Mouse (Mus musculus) hindbrain, embryonic 11.5 days (tissue): ENCODE data around the gene Zfp358. TPM values are rescaled to one million over a fixed set of nuclear protein-coding genes. Genes with fewer than 3 reads are reported as not detected.

Experiments used
- ATAC-seq: fragments of 200-750 bp; cut with Nextera tagmentation; 2 replicates; pipeline ENCODE4 v1.8.0; 2017; ENCODE audit warnings: mild to moderate bottlenecking, moderate TSS enrichment, moderate library complexity; ENCODE audit not compliant: low FRiP score
- DNase-seq: peaks from one replicate; pipeline ENCODE4 v3.0.0-alpha.2; 2015; ENCODE audit warnings: low spot score
- H3K27ac ChIP-seq: fragments of 300-500 bp; sonication (generic); 2 replicates; pipeline ENCODE4 v1.5.1; 2014; ENCODE audit warnings: mild to moderate bottlenecking, low read depth, low read length
- H3K27me3 ChIP-seq: fragments of 300-500 bp; sonication (generic); 2 replicates; pipeline ENCODE4 v1.6.1; 2014; ENCODE audit warnings: mild to moderate bottlenecking, low read length, moderate library complexity, mixed read lengths; ENCODE audit not compliant: control insufficient read depth, insufficient read depth
- H3K36me3 ChIP-seq: fragments of 300-500 bp; sonication (generic); 2 replicates; pipeline ENCODE4 v1.6.1; 2014; ENCODE audit warnings: mild to moderate bottlenecking, low read length, moderate library complexity, mixed read lengths; ENCODE audit not compliant: control insufficient read depth, insufficient read depth
- H3K4me1 ChIP-seq: fragments of 300-500 bp; sonication (generic); replicated peaks from 2 replicates; pipeline ENCODE4 v1.6.1; 2014; ENCODE audit warnings: low read length, mixed read lengths; ENCODE audit not compliant: control insufficient read depth, insufficient read depth
- H3K4me2 ChIP-seq: fragments of 300-500 bp; sonication (generic); replicated peaks from 2 replicates; pipeline ENCODE4 v1.6.1; 2014; ENCODE audit warnings: mild to moderate bottlenecking, low read depth, low read length
- H3K4me3 ChIP-seq: fragments of 300-500 bp; sonication (generic); 2 replicates; pipeline ENCODE4 v1.5.1; 2014; ENCODE audit warnings: low read depth, low read length
- H3K9ac ChIP-seq: fragments of 300-500 bp; sonication (generic); 2 replicates; pipeline ENCODE4 v1.6.1; 2014; ENCODE audit warnings: low read depth, low read length
- H3K9me3 ChIP-seq: fragments of 300-500 bp; sonication (generic); 2 replicates; pipeline ENCODE4 v1.6.1; 2016; ENCODE audit warnings: low read length; ENCODE audit not compliant: control insufficient read depth
- WGBS: fragments of 180-500 bp; shearing (Covaris S2); extraction: QIAGEN DNeasy Blood & Tissue Kit; methylation state at CpG from one replicate; pipeline ENCODE4 v1.1.7; 2014; 5-methylcytosine and 5-hydroxymethylcytosine counted together
- polyA plus RNA-seq: library from polyadenylated mRNA; unstranded; fragments of >200 nt; fragmentation: Nextera tagmentation; extraction: Ambion mirVana; gene quantifications from 2 replicates; pipeline ENCODE4 v1.2.1, GENCODE M21; 2014

The Zfp358 gene
- polyA plus RNA-seq, 1 experiment from 2014 or later, result 39.3 TPM

- WGBS, result under 1% methylated on average over 25 of the region's 25 CpGs
- no peaks in the 10 kb centered on the region for H3K9me3 ChIP-seq
- 0 out of 2 replicates have a peak, but pooled peaks cover 3% of the 10 kb centered on the region for H3K36me3 ChIP-seq
- peak within 1 kb of the TSS; percentile 48 for H3K9ac ChIP-seq
- DNase-seq (peak; percentile 88), ATAC-seq (peak; percentile 73)
- H3K4me1 ChIP-seq, result 0 out of 2 replicates have a peak, but pooled peaks cover 2% of the 10 kb centered on the region
- H3K27me3 ChIP-seq, result no peaks in the 10 kb centered on the region
- peak within 1 kb of the TSS; percentile 49 for H3K4me3 ChIP-seq
- H3K27ac ChIP-seq, result peak within 1 kb of the TSS; percentile 19; the same call in 1 of the 2 replicates
- H3K4me2 ChIP-seq, result peak within 1 kb of the TSS; percentile 84
These were observed 22.3 kb downstream of the Zfp358 start, which contains the start of gene Pnpla6 for GRCm38 (mm10) chr8:3515260-3515671. TSS of gene Pnpla6 (plus strand) at chr8:3515384.

- Histone ChIP-seq H3K4me2 (peak overlapping the region; percentile 84), H3K27me3 (no peaks in the 10 kb centered on the region), H3K4me3 (peak overlapping the region; percentile 49), H3K9me3 (no peaks in the 10 kb centered on the region), H3K27ac (peak overlapping the region; percentile 10; the same call in 1 of the 2 replicates), H3K9ac (peak overlapping the region; percentile 48), H3K4me1 (0 out of 2 replicates have a peak, but pooled peaks cover 2% of the 10 kb centered on the region), H3K36me3 (0 out of 2 replicates have a peak, but pooled peaks cover 3% of the 10 kb centered on the region)
- DNase-seq (peak; percentile 61), ATAC-seq (peak; percentile 16; the same call in 1 of the 2 replicates)
- WGBS, result under 1% methylated on average over 25 of the region's 25 CpGs
These were observed 23.0 kb downstream of the Zfp358 start for GRCm38 (mm10) chr8:3515771-3516417.

GRCm38 (mm10) chr8:3516450-3517116, 23.6 kb downstream of the Zfp358 start:
- ATAC-seq (peak; percentile 90), DNase-seq (peak; percentile 93)
- H3K27ac ChIP-seq, result no peak overlapping the region
- no peaks in the 10 kb centered on the region for H3K9me3 ChIP-seq
- 0 out of 2 replicates have a peak, but pooled peaks cover 2% of the 10 kb centered on the region for H3K4me1 ChIP-seq
- H3K9ac ChIP-seq, result peak overlapping the region; percentile 48
- WGBS, result 1% methylated on average over 36 of the region's 36 CpGs
- 0 out of 2 replicates have a peak, but pooled peaks cover 3% of the 10 kb centered on the region for H3K36me3 ChIP-seq
- peak overlapping the region; percentile 84 for H3K4me2 ChIP-seq
- H3K4me3 ChIP-seq, result peak overlapping the region; percentile 49
- no peaks in the 10 kb centered on the region for H3K27me3 ChIP-seq

DNA sequence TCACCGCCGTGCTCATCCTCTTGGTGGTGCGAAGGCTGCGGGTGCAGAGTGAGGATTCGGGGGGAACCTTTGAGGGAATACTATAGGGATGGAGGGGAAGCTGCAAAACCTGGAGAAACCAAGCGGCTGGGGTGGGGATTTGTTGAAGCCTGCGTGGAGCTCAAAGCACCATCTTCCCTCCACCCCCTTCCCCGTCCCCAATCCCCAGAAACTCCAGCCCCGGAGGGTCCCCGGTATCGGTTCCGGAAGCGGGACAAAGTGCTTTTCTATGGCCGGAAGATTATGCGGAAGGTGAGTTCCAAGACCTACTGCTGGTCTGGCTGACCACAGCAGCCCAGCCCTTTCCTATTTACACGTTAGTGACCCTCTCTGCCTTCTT, 24.2 kb downstream of the Zfp358 start:
- no peak for DNase-seq
- 0 out of 2 replicates have a peak, but pooled peaks have one; percentile 0 for ATAC-seq
- 0 out of 2 replicates have a peak, but pooled peaks cover 2% of the 10 kb centered on the region for H3K4me1 ChIP-seq
- peak overlapping the region; percentile 49 for H3K4me3 ChIP-seq
- 0 out of 2 replicates have a peak, but pooled peaks cover 1% of the 10 kb centered on the region for H3K36me3 ChIP-seq
- H3K27ac ChIP-seq, result no peak overlapping the region
- WGBS, result 8% methylated on average over 16 of the region's 16 CpGs
- no peaks in the 10 kb centered on the region for H3K27me3 ChIP-seq
- peak overlapping the region; percentile 84 for H3K4me2 ChIP-seq
- H3K9ac ChIP-seq, result peak overlapping the region; percentile 48; the same call in 1 of the 2 replicates
- H3K9me3 ChIP-seq, result no peaks in the 10 kb centered on the region

DNA sequence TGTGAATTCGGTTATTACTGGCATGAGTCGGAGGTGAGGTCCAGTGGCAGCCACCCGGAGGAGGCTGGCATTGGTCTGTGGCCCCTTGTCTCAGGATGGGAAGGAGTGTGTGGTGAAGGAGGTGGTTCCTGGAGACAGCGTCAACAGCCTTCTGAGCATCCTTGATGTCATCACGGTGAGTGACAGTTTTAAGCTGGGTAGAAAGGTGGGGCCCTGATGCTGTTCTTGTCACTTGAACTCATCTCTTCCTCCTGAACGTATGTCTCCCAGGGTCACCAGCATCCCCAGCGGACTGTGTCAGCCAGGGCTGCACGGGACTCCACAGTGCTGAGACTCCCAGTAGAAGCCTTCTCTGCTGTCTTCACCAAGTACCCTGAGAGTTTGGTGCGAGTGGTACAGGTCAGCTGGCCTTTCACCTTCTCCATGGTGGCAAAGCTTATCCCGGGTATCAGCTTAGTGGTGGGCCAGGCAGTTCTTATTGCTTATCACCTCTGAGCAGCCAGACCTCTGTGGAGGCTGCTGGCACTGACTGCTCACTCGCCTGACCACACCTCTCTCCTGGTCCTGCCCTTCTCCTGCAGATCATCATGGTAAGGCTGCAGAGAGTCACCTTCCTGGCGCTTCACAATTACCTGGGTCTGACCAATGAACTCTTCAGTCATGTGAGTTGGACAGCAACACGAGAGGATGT, 29.2 kb downstream of the Zfp358 start:
- H3K36me3 ChIP-seq, result peaks cover 5% of the 10 kb centered on the region; the same call in 1 of the 2 replicates
- no peaks in the 10 kb centered on the region for H3K27me3 ChIP-seq
- no peaks in the 10 kb centered on the region for H3K9me3 ChIP-seq
- no peak overlapping the region for H3K4me2 ChIP-seq
- no peaks in the 10 kb centered on the region for H3K4me1 ChIP-seq
- no peak overlapping the region for H3K9ac ChIP-seq
- no peak for ATAC-seq
- no peak overlapping the region for H3K27ac ChIP-seq
- 91% methylated on average over 13 of the region's 13 CpGs for WGBS
- no peak overlapping the region for H3K4me3 ChIP-seq
- no peak for DNase-seq

DNA sequence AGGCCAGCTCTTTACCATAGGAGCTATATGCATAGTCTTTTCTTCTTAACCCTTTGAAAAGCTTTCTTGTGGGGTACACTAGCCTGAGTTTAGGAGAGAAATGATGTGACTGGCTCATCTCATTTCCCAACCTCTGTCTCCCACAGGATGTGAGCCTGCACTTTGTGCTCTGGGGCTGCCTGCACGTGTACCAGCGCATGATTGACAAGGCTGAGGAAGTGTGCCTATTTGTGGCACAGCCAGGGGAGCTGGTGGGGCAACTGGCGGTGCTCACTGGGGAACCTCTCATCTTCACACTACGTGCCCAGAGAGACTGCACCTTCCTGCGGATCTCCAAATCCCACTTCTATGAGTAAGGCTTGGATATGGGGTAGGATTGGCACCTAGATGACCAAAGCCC, 37.9 kb downstream of the Zfp358 start:
- 85% methylated on average over 5 of the region's 5 CpGs for WGBS

DNA sequence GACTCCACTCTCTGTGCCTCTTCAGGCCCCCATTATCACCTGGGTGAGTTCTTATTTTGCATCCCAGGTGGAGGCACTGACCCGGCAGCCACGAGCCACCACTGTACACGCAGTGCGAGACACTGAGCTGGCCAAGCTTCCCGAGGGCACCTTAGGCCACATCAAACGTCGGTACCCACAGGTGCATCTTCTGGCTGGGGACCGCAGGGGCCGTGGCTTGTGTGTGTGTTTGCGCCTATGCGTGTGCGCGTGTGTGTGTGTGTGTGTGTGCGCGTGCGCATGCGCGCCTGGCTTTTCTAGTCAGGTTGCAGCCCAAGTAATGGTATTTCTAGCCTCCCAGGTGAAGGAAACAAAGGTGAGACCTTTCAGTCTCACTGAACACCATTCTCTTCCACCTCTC, 39.0 kb downstream of the Zfp358 start:
- H3K4me1 ChIP-seq, result no peaks in the 10 kb centered on the region
- no peak overlapping the region for H3K9ac ChIP-seq
- H3K27me3 ChIP-seq, result no peaks in the 10 kb centered on the region
- no peak overlapping the region for H3K27ac ChIP-seq
- H3K4me2 ChIP-seq, result no peak overlapping the region
- no peaks in the 10 kb centered on the region; the same call in 1 of the 2 replicates for H3K36me3 ChIP-seq
- no peaks in the 10 kb centered on the region for H3K9me3 ChIP-seq
- ATAC-seq (no peak), DNase-seq (no peak)
- WGBS, result 98% methylated on average over 18 of the region's 18 CpGs
- H3K4me3 ChIP-seq, result no peak overlapping the region

More for the DNA sequence above, 37.9 kb downstream of the Zfp358 start:
- no peak for DNase-seq
- no peak overlapping the region for H3K27ac ChIP-seq
- ATAC-seq, result no peak
- no peaks in the 10 kb centered on the region for H3K4me1 ChIP-seq
- H3K4me3 ChIP-seq, result no peak overlapping the region
- no peak overlapping the region for H3K9ac ChIP-seq
- H3K27me3 ChIP-seq, result no peaks in the 10 kb centered on the region
- peaks cover 2% of the 10 kb centered on the region; the same call in 1 of the 2 replicates for H3K36me3 ChIP-seq
- no peak overlapping the region for H3K4me2 ChIP-seq
- H3K9me3 ChIP-seq, result no peaks in the 10 kb centered on the region

DNA sequence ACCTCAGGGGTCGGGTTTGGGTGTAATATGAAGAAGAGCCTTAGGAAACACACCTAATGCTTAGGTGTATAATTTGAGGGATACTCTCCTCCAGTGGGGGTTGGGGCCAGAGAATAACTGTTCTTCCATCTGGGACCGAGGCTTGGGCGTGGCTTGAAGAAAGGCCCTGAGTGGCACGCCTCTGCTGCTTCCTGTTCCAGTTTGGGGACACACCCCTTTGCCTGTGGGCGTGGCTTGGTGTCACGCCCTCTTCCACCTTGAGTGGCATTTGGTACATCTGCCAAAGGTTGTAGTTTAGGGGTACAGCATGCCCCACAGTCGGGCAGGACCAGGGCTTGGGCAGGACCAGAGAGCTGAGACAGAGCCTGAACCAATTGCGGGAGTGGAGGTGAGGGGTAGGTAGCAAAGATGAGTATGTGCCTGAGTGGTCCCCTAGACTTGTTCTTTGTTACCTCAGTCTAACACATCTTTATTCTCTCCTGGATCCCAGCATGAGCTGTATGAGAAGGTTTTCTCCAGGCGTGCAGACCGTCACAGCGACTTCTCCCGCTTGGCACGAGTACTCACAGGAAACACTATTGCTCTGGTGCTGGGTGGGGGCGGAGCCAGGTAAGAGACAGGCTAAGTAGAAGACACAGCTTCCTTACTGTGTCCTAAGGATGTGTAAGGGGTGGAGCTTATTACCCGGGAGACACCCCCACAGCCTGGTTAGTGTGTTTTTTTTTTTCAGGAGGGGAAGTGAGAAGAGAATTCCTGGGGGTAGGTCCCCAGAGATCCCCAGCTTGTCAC, 43.3 kb downstream of the Zfp358 start:
- no peaks in the 10 kb centered on the region for H3K9me3 ChIP-seq
- WGBS, result 67% methylated on average over 15 of the region's 15 CpGs
- DNase-seq, result no peak
- no peak overlapping the region for H3K9ac ChIP-seq
- no peaks in the 10 kb centered on the region for H3K4me1 ChIP-seq
- no peaks in the 10 kb centered on the region for H3K36me3 ChIP-seq
- ATAC-seq, result 0 out of 2 replicates have a peak, but pooled peaks have one; percentile 19
- no peak overlapping the region for H3K27ac ChIP-seq
- H3K4me2 ChIP-seq, result no peak overlapping the region
- no peak overlapping the region for H3K4me3 ChIP-seq
- H3K27me3 ChIP-seq, result no peaks in the 10 kb centered on the region
